Mouse (Mus musculus): ENCODE data around the gene Dock6. TPM values are rescaled to one million over a fixed set of nuclear protein-coding genes. Genes with fewer than 3 reads are reported as not detected.

Gene Dock6
- total RNA-seq, 2 experiments from 2014 or later = 74.7 to 79.1 TPM

DNA sequence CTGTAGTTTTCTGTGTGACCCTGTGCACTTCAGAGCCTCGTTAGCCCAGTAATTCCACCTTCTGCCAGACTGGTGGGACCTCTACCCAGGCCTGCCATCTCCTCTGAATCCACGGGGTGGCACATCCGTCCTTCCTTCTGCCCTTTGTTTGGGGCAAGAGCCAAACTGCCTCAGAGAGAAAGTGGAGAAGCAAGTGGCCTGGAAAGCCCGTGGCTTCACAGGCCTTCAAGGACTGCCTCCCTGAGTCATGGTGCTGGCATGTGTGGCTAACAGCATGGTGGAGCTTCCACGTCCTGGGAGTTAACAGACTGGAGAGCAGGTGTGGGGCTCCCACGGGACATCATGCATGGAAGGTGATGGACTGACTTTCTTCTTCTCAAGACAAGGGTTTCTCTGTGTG is 101.1 kb downstream of the Dock6 start:
- no peak for DNase-seq (ENCODE audit: low spot score in 2 of 2)

DNA sequence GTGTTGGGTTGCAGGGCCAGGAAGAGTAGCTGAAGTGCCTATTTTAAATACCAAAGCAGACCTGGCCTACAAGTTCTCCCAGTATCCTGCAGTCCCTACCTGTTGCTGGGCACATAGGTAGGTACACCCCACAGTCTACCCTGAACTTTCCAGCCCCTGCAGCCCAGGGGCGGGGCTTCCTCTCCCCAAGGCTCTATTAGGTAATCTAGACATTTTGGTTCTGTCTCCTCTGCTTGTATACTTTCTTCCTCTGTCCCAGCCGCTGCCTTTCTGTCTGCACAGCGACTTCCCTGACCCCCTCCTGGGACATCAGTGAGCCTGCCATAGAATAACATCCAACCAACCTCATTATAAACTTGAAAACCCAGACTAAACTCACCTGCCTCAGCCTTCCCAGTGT is 102.1 kb downstream of the Dock6 start:
- DNase-seq (ENCODE audit: low spot score in 2 of 2) = no peak

Small RNA genes lying within 50 kb of the gene (microRNA-seq; reads per million reads assigned to microRNA genes)
- gene Mir7083 = 7.4 reads per million, percentile 19 among the genes with 10 or more reads in this experiment

Other genes with a start within 250 kb of the Dock6 start
- gene Smarca4, start 236.5 kb downstream of the Dock6 start, total RNA-seq (2021) = 10 to 100 TPM; 86.1 to 94.8 TPM
- 10 to 100 TPM; 26.7 to 31.9 TPM for gene Ldlr, start 129.2 kb downstream of the Dock6 start, total RNA-seq (2021)
- 10 to 100 TPM; 19.6 to 22.8 TPM for gene Spc24, start 92.3 kb downstream of the Dock6 start, total RNA-seq (2021)
- gene Kank2, start 53.9 kb downstream of the Dock6 start, total RNA-seq (2021) = 10 to 100 TPM; 52.5 to 57.4 TPM
- gene Angptl8, start 17.1 kb downstream of the Dock6 start, total RNA-seq (2021) = 1 to 10 TPM; 1.3 to 7.3 TPM
- 10 to 100 TPM; 55.5 to 60.2 TPM for gene Rab3d, start 65.6 kb upstream of the Dock6 start, total RNA-seq (2021)
- gene Ccdc159, start 74.8 kb upstream of the Dock6 start, total RNA-seq (2021) = 10 to 100 TPM; 13.3 to 14.2 TPM
- gene Tmem205, start 74.9 kb upstream of the Dock6 start, total RNA-seq (2021) = 100 to 1,000 TPM; 242 to 269 TPM
- 10 to 100 TPM; 39.4 to 41.6 TPM for gene Plppr2, start 84.4 kb upstream of the Dock6 start, total RNA-seq (2021)
- 10 to 100 TPM; 15.9 to 16.1 TPM for gene Swsap1, start 103.1 kb upstream of the Dock6 start, total RNA-seq (2021)
- gene Epor, start 110.9 kb upstream of the Dock6 start, total RNA-seq (2021) = 10 to 100 TPM in 1 of 2 experiments, 1 to 10 TPM in 1; 7.7 to 10.2 TPM
- gene Rgl3, start 136.8 kb upstream of the Dock6 start, total RNA-seq (2021) = 10 to 100 TPM; 26.1 to 36.2 TPM
- 1 to 10 TPM; 1.4 to 2.0 TPM for gene Ccdc151, start 150.0 kb upstream of the Dock6 start, total RNA-seq (2021)
- 100 to 1,000 TPM; 148 to 155 TPM for gene Prkcsh, start 150.2 kb upstream of the Dock6 start, total RNA-seq (2021)
- gene Elavl3, start 199.4 kb upstream of the Dock6 start, total RNA-seq (2021) = 1 to 10 TPM; 7.0 to 9.5 TPM
- gene Gm49318, start 218.6 kb upstream of the Dock6 start, total RNA-seq (2021) = not detected
- 10 to 100 TPM; 14.5 to 16.5 TPM for gene Zfp653, start 218.7 kb upstream of the Dock6 start, total RNA-seq (2021)
- 10 to 100 TPM; 37.4 to 39.2 TPM for gene Ecsit, start 232.8 kb upstream of the Dock6 start, total RNA-seq (2021)
- 1 to 10 TPM in 1 of 2 experiments, under 1 TPM in 1; 0.81 to 1.6 TPM for gene Cnn1, start 246.6 kb upstream of the Dock6 start, total RNA-seq (2021)